Mouse (Mus musculus): ENCODE measurements around the gene Fbxl18. TPM values are rescaled to one million over a fixed set of nuclear protein-coding genes. Genes with fewer than 3 reads are reported as not detected.

Fbxl18 gene
- total RNA-seq, 2 experiments from 2014 or later, result 28.7 to 28.8 TPM

- no peak for DNase-seq (ENCODE audit: low spot score in 2 of 2)
These were observed 69.6 kb downstream of the Fbxl18 start for GRCm38 (mm10) chr5:142825665-142826064.

DNA sequence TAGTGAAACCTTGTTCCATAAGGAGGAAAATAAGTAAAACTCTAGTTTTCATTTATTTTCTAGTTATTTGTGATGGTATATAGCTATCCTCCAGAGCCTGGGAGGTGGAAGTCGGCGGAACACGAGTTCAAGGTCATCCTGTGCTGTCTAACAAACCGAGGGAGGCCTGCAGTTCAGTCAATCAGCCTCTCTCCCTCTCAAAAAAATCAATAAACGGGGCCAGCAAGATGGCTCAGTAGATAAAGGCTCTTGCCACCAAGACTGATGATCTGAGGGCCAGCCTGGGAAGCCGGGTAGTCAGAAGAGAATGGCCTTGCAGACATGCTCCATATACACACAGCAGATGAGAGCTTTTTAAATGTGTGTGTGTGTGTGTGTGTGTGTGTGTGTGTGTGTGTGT, 71.1 kb downstream of the Fbxl18 start:
- DNase-seq (ENCODE audit: low spot score in 2 of 2), result no peak

DNA sequence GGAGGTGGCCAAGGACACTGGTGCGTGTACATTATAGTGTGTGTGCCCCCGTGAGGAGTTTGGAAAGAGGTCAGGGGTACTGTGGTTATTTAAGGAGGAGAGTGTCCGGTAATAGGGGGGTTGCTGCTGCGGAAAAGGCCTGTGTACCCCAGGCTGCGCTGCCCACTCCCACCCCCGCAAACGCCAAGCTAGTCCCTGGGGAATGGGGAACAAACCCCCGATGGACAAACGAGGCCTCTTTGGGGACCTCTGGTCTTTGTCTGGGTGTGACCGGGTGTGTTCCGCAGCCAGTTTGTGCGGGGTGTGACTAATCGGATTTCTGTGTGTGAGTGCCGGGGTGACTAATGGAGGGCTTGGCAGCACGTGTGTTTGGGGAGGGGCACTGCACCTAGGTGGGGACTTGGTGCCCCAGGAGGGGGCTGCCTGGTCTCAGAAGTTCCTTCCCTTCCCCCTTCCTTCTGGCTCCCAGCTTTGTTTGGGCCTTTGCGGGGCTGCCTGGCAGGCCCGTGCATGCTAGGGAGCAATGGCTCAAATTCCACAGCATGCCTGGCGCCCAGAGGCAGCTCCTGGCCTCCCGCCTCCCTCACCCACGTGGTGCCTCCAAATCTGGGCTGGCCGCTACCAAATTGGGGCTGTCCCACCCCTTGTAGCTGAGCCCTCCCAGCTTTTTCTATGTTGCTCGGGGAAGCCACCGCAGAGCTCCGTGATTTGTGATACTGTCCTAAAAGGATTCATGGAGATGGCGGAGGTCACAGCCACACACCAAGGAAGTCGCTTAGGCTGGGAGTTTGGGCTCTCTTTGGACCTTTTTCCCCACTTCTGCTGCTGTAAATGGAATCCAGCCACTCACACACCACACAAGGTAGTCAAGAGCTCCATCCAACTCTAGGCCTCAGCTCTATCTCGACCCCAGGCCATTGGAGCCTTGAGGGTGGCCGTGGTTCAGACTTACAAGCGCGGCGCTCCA, 71.8 kb downstream of the Fbxl18 start:
- DNase-seq (ENCODE audit: low spot score in 2 of 2), result peak; percentile 65 to 76

DNA sequence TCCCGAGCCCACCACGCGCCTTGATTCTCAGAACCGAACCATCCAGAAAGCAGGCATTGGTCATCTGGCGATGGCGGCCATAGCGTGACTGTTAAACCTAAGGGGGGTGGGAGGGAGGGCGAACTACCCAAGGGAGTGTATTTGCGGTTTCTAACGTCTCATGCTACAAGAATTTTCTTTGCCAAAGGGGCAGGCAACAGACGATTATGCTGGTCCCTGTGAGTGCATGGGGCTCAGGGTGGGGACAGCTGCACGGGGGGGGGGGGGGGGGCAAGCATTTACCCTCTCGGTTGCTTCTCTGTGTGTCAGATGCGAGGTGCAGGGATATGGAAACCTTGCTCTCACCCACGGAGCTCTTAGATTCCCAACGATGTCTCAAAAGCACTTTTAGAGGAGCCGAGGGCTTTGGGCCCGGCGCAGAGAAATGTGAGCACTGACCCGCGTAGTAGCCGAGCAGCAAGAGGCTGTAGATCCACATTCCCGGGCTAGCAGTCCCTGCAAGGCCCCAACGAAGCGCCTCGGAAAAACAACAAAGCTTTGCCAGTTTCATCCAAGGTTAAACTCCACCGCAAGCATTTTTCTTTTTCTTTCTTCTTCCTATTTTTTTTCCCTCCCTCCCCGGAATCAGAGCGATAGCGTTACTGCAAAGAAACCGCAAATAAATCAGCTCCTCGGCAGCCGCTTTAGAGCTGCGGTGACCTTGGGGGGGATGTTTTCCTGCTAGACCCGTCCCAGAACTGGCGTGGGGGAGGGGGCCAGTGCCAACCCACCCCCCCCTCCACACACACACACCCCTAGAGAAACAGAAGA, 72.7 kb downstream of the Fbxl18 start:
- peak; percentile 20 to 40 for DNase-seq (ENCODE audit: low spot score in 2 of 2)

DNA sequence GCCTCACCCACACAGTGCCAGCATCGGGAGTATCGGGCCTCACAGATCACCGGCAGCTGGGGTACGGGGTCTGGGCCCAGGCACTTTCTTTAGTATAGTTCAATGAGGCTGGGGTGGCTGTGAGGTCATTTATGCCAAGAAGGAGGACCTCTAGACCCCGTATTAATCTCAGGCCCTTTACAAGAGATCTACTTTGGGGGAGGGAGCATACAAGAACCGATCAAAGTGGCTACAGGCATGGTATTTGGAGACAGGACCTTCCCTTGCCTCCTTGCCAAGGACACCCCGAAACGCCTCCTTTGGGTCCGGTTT, 73.3 kb downstream of the Fbxl18 start:
- no peak for DNase-seq (ENCODE audit: low spot score in 2 of 2)

DNA sequence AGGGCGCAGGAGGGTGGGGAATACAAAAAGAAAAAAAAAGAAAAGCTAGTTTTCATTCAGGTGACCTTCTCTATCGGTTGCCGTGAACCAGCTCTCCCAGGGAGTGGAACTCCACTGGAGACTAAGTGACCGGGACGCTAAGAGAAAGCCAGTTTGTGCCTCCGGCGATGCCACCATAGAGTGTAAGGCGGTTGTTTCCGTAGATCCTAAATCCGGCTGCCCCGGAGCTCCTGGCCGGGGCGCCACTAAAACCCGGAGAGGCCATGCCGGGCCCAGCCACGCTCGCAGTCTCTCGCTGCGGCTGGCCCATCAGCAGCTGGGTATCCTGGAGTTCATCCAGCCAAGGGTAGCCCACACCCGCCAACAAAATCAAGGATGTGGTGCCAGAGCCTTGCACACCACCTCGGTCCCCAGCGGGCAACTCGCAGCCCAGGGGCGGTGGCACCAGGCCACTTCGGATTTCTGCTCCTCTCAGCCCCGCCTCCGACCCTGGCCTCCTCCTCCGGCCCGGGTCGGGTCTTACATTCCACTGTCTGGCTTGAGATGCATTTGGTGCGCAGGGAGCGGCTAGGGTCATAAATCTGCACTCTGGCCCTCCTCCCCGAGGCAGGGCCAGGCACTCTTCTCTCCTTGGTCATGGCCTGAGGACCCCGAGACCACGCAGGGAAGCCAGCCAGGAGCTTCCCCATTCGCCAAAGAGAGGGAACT, 73.8 kb downstream of the Fbxl18 start:
- DNase-seq (ENCODE audit: low spot score in 2 of 2), result peak; percentile 63 to 70

DNA sequence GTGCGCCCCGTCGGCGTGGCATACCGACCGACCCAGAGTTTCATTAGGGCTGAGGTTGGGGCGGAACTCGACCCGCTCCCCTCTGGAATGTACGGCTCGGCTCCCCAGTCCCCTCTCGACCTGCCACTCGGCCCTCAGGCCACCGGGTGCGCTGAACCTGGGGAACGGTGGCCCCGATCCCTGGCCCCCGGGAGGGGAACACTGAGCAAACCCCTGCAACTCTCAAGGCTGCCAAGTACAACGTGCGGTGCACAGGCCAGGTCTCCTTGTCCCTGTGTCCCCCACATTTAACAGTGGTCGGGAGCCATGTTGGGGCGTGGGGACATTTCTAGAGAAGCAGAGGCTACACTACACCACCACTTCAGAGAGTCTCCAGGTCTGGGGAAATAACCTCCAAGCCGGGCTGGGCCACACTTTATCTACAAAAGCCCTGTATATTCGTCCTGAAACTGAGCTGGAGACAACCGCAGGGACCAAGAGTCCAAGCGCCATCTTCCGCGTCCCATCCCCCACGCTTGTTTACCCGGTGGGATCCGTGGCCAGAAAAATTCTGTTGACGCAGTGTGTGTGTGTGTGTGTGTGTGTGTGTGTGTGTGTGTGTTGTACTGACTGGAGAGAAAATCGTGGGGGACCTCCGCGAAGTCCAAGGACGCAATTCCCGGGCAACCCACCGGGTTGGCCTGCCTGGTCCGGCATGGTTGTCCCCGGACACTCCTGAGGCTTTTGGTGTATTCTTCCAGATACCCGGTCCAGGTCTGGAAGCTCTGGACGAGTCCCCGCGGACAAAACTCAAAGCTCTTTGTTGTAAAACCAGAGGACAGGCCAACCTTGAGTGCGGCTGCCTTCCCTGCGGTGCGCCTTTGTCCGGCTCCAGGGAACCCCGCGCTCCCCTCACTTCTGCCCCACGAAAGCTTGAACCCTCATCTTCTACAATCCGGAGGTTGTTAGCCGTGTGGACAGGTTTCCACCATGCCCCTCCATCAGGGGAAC, 74.7 kb downstream of the Fbxl18 start:
- peak; percentile 68 to 69 for DNase-seq (ENCODE audit: low spot score in 2 of 2)

GRCm38 (mm10) chr5:142819385-142820275, 75.6 kb downstream of the Fbxl18 start:
- peak; percentile 76 to 78 for DNase-seq (ENCODE audit: low spot score in 2 of 2)

DNA sequence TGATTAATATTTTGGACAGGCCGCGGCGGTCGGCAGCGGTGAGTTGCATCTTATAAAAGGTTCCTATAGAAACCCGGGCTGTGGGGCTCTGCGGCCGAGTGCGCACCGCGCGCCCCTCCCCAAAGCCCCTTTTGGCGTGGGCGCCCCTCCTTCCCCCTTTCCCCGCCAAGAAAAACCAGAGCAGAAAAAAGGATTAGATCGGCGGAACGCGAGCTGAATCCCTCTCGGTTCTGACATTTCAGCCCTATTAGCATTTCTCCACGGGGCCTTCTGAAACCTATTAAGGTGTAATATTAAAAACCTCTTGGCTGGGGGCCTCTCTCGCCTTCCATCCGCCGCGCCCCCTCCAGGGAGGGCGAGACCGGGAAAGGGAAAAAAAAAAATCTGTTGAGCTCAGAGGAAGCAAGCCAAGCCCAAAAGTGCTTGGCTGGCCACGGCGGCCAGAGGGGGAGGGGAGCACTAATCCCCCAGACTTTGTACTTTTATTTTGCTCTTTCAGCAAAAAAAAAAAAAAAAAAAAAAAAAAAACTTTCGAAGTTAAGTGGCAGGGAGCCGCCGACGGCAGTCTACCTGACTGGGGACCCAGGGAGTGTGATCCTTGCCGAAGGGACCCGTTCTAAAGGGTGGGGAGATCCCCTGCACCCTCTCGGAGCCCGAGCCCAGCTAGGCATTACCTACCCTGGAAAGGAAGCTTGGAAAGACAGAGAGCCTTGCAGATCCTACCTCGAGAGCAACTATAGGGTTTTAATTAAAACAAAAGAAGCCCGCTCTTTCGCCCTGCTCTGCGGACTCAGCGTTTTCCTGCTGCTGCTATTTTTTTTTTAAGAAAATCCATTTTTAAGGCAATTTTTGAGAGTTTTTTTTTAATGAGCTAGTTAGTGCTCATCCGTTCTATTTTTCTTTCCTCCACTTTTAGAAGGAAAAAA, 76.5 kb downstream of the Fbxl18 start:
- peak; percentile 33 to 53 for DNase-seq (ENCODE audit: low spot score in 2 of 2)

GRCm38 (mm10) chr5:142817524-142818434, 77.4 kb downstream of the Fbxl18 start, which contains the start of gene Tnrc18:
TSS of gene Tnrc18 (minus strand) at chr5:142817662.
- peak; percentile 98 to 99 for DNase-seq (ENCODE audit: low spot score in 2 of 2)

Other genes with a start within 250 kb of the Fbxl18 start
- 10 to 100 TPM in 1 of 2 experiments, 1 to 10 TPM in 1; 6.1 to 10.8 TPM for gene Slc29a4, start 202.9 kb downstream of the Fbxl18 start, total RNA-seq (2021)
- gene Tnrc18, start 77.8 kb downstream of the Fbxl18 start, total RNA-seq (2021), result 100 to 1,000 TPM; 116 to 122 TPM
- 1,000 to 10,000 TPM; 2,346 to 2,379 TPM for gene Actb, start 11.3 kb upstream of the Fbxl18 start, total RNA-seq (2021)
- gene Fscn1, start 64.9 kb upstream of the Fbxl18 start, total RNA-seq (2021), result 100 to 1,000 TPM; 280 to 311 TPM
- gene Rnf216, start 217.6 kb upstream of the Fbxl18 start, total RNA-seq (2021), result 10 to 100 TPM; 45.1 to 45.2 TPM

Data from left cerebral cortex, adult 18-20 months (tissue).